Mouse (Mus musculus) cortical plate, adult 2 months (tissue): ENCODE results near the gene Sf1.

Experiments
- CTCF ChIP-seq: fragments of 200-500 bp; IDR thresholded peaks from 2 replicates; pipeline ENCODE4 v1.5.1; 2011; ENCODE audit warnings: mild to moderate bottlenecking, control low read depth, low read length; ENCODE audit not compliant: insufficient read depth; ENCODE audit errors: extremely low read depth
- POLR2A ChIP-seq: fragments of 200-500 bp; IDR thresholded peaks from 2 replicates; pipeline ENCODE4 v1.6.1; 2011; ENCODE audit warnings: mild to moderate bottlenecking, low read length, control low read depth; ENCODE audit not compliant: insufficient read depth; ENCODE audit errors: extremely low read depth

GRCm38 (mm10) chr19:6383470-6383869, 20.0 kb downstream of the Sf1 start:
- TF ChIP-seq CTCF (no peak), POLR2A (no peak)
